Mouse (Mus musculus): ENCODE data around the gene Mtmr10.

GRCm38 (mm10) chr7:64321658-64322057 lies 34.2 kb downstream of the Mtmr10 start:
- TF ChIP-seq CTCF (IDR thresholded peaks at IDR 0.05; ENCODE audit: borderline replicate concordance, insufficient read depth, low read length), result no peak
- TF ChIP-seq POLR2A (IDR thresholded peaks at IDR 0.05; ENCODE audit: low read depth, low read length), result no peak
